Mouse (Mus musculus): Measurements from ENCODE around the gene Apol7b.
A peak's percentile ranks its signal among the peaks of the same experiment; 100 is the strongest.
"Not testable (repeated sequence)": the region's sequence is repeated elsewhere in the genome, so short reads cannot be mapped to it uniquely, and the experiment has no call there.

Gene Apol7b

DNA sequence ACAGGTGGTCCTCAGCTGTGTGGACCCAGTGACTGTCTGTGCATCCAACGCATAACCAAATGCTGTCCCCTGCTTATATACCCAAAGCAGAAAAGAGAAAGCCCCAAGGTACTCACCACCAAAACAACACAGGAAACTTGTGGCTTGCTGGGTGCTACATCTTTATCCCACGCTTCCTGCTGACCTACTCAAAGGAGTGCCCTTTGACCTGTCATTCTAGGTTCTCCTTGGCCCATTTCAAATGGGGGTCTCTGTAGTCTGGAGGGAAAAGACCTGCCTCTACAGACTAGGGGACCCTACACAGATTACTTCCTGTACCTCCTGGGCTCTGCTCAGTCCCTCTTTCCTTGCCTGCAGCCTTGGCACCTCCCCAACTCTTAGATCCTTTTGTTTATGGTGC, at the start of gene Apol7b:
TSS of gene Apol7b (minus strand) at position 101 of the 400 bp plus-strand sequence.
- DNase-seq (ENCODE audit: low read depth): not testable (repeated sequence)

DNA sequence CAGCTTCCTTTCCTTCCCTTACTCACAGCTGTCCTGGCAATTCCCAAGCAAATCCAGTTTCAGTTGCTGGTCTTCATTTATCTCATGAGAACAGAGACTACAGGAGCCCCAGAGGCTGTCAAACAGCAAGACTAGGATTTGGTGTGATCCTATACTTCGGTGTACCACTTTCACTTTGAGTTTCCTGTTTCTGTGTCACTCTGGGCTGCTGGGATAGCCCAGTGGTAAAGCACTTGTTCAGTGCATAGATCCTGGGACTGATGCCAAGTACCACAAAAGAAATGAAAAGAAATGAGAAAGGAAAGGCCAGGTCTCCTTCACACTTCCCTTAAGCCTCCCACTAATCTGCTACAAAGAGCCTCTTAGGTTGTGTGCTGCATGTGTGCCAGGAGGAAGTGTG, 47.4 kb upstream of the Apol7b start:
- DNase-seq (ENCODE audit: low read depth): not testable (repeated sequence)

DNA sequence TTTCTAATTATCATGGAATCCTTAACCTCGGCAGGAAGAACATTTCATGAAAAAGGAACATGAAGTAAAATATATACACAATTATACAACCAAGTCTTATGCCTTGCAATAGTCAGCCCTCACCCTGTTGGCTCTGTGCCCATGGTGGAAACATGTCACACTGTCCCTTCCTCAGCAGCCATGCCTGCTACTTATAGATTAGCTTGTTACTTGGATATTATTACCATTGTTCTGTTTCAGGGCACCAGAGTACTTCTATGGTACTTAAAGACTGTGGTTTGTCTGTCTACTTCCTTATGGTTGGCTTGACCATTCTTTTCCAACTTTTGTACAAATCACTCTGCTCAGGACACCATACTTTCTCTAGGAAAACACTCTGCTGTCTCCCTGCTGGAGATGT, 45.9 kb upstream of the Apol7b start:
- not testable (repeated sequence) for DNase-seq (ENCODE audit: low read depth)

DNA sequence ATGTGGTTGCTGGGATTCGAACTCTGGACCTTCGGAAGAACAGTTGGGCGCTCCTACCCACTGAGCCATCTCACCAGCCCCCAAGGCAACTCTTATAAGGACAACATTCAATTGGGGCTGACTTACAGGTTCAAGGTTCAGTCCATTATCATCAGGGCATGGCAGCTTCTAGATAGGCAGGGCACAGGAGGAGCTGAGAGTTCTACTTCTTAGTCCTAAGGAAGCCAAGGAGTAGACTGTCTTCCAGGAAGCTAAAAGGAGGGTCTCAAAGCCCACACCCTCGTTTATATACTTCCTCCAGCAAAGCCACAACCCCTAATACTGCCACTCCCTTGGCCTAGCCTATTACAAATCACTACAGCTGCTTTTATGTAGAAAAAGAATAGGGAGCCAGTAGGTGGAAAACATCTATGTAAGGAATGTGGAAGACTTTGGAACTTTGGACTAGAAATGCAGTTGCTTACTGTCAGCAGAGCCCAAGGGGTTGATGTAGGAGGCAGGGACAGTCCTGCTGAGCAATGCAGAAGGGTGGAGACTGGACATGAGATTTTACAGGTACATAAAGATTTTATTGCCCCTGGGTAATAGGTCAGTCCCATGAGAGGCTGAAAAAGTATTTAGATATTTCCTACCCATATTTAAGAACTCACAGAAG, 35.0 kb upstream of the Apol7b start:
- DNase-seq (ENCODE audit: low read depth): no peak

DNA sequence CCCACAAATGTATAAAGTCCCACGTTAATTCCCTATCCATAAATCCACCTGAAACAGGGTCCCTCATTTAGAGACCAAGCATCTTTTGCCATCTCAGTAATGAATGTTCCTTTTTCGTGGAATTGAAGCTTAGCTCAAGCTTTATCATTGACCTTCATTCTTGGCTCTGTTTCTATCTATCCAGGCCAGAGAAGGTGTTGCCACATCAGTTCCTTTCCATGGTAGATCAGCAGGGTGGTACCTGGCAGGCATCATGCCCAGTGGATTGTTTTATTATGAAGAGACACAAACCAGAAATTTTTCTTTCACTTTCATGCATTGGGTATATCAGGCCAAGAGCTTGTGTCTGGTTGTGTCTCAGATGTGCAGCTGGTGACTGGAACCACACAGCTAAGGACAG, 29.4 kb upstream of the Apol7b start, which contains the start of gene Apol10a:
TSS of gene Apol10a (plus strand) at position 355 of the 400 bp plus-strand sequence.
- not testable (repeated sequence) for DNase-seq (ENCODE audit: low read depth)

DNA sequence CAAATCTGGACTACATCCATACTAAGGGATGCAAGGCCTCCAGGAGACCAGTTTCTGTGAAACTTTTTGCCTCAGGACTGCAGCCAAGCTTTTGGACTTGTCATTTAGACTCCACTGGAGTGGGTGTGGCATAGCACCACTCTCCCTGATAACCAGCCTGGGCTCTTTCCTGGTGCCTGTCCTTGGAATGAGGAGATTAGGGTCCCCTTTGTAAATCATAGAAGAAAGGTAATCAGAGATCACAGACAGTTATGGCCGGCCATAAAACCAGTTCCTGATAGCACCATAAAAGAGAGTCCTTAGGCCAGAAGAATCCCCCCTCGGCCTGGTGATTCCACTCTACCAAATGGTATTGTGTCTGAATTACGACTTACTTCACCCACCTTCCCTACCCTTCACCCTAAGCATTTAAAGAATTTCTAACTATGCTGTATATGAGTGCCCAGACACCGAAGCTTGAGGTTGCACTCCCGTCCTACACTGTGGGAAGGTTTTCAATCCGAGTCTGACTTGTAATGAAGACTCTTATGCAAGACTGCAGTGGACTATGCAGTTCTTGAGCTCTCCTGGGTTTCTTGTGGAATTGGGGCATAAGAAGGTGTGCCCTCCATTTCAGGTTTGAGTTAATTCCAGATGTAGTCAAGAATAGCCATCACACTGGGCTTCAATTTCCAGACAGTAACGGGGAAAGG, 27.6 kb upstream of the Apol7b start:
- DNase-seq (ENCODE audit: low read depth): not testable (repeated sequence)

DNA sequence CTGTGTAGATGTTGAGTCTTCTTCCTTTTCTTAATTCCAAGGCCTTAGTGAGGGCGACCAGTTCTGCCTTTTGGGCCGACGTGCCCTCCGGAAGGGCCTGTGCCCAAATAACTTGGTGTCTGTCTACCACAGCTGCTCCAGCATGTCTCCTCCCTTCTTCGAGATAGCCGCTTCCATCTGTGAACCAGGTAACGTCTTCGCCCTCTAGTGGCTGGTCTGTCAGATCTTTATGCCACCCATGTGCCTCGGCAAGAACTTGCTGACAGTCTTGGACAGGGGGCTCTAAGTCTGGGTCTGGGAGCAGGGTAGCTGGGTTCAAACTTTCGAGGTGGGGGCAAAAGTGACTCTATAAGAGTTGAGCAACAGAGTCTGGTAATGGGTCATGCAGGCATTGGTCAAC, 2.6 kb upstream of the Apol7b start:
- not testable (repeated sequence) for DNase-seq (ENCODE audit: low read depth)

DNA sequence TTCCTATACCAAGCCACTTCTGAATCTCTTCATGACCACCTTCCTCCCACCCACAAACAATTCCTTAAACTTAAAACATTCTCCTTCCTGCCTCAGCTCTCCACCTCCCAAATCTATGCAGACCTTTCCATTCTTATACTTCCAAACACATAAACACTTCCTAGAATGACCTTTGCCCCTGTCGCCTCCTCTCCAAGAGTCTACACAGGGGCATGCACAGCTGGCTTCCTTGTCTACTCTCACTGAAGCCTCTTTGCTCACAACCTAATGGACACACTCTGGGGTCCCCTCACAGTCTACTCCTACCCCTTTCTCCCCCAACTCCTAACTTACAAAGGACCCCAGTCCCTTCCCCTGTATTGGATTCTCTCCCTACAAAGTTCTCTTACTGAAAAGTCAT, 1.6 kb downstream of the Apol7b start:
- DNase-seq (ENCODE audit: low read depth): not testable (repeated sequence)

DNA sequence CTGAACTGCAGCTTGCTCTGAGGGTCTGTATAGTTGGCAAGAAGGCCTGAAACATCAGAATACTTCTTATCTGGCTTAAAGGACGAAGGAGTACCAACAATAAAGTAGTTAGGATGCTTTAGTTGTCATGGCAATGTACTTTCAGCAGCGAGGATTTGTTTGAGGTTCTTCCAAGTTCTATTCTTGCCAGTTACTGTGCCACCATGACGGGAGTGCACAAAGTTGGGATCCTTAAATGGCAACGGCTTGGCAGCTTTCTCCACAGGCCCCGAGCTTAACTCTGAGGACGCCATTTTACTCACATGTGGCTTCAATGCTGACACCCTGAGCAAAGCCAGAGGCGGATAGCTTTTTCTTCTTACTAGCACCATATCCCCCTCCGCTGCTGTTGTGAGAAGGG, 2.5 kb downstream of the Apol7b start:
- not testable (repeated sequence) for DNase-seq (ENCODE audit: low read depth)

DNA sequence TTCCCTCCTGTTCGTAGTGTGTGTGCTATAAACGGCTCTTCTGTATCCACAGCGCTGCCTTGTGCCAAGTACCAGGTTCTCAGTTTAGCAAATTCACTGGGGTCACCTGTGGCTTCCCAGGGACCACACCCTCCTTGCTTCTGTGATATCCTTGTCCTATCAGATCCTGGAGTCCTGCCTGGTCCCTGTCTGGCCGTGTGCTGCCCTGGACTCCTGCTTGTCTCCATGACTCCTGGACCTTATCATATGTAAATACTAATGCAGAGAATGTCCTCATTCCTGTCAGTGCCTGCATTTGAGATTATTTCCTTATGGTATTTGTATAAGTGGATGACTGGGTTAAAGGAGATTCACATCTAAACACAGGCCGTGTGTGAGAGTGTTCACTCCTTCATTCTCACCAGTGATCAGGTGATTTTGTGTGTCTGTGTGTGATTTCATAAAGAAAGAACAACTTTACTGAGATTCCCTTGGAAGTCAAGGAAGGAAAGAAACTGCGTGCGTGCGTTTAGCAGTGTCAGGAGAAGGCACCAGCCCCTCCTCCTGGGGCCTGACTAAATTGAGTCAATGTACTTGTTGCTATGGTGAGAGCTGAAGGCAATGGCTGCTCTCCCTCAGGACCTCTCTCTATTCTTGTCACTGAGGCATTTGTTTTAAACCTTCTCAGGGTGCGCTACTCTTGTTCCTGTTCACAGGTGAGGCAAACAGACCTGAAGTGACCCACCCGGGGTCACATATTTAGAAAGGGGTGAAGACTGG, 18.4 kb downstream of the Apol7b start:
- DNase-seq (ENCODE audit: low read depth): not testable (repeated sequence)

DNA sequence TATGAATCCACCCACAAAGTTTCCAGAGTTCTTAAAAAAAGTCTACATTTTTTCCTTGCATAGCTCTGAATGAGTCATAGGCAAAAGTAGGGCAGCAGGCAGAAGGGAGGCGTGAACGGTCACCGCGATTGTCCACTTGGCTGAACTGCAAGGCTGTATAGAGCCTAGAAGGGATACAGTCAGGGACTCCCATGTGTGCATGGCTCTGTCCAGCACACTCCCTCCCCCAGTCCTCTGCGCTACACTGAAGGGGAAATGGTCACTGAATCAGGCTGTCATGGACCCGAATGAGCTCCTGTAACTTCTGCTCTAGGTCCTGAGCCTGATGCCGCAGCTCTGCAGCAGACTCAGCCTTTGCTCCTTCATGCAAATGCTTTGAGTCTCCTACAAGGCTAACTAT, 24.4 kb downstream of the Apol7b start:
- not testable (repeated sequence) for DNase-seq (ENCODE audit: low read depth)

DNA sequence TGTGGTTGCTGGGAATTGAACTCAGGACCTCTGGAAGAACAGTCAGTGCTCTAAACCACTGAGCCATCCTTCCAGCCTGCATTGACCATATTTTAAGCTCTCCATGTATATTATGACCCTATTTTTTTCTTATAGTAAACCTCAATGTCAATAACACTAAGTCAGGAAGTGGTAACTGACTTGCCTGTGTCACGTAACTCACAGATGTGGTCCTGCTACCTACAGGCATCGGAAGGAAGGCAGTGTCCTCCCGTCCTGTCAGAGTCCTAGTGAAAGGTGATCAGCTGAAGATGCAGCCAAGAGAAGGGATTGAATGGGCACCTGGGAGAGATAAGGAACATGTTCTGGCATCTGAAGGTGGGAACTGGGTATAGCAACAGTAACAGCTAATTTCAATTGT, 27.6 kb downstream of the Apol7b start:
- DNase-seq (ENCODE audit: low read depth): not testable (repeated sequence)

DNA sequence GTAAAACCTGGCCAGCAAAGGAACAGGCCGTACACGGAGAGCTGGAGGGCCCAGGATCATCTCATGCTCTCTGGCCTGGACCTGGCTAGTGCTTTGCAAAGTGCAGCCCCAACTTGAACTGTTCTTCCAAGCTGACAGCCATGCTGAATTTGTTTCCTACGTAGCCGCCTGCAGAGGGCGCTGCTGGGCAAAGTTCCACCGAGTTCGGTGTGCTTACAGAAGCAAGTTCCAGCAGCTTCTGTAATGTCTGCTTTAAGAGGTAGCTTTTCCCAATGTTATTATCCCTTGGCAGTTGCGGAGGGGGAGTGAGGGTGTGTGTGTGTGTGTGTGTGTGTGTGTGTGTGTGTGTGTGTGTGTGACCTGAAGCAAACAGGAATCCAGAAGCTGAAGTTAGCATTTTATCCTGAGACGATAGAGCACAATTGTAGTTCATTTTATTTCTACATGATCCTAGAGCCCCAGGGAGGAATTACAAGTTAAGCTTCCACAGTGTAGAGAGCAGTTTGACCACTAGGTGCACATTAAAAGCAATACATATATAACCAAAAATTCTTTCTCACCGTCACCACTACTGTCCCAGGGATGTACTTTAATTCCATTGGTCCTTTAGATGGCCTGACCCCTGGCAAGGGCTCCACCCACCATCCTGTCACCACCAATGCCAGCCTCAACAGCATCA, 30.5 kb downstream of the Apol7b start:
- not testable (repeated sequence) for DNase-seq (ENCODE audit: low read depth)

DNA sequence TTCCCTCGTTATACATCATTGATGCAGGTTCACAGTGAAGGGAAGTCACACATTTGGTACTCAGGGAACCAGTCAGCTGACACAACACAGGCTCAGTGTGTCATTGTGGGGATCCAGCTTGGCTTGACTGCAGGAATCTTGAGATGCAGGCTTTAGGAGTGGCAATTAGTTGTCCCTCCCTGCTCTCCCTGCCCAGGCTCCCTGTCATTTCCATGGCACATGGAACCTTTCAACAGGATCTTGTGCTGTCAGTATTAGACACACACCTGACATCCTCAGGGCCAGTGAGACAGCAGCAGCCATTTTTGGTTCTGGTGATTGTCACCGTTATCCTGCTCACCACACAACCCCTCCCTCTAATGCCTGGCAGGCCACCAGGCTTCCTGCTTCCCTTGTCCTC, 31.6 kb downstream of the Apol7b start:
- DNase-seq (ENCODE audit: low read depth): not testable (repeated sequence)

DNA sequence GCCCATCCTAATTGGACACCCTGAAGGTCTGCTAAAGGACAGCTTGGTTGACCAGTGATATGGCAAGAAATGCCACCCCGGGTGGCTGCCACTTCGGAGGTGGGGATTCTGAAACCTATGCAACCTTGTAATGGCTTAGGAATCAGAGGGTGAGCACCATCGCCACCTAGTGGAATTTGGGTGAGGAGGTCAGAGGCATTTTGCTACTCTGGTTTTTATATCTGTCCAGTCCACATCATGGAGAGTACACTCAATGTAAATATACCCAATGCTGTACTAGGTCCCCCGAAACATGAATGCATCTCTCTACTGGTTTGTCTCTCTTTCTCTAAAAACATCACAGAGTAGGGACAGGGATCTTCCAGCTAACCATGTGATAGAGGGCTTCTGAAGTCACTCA, 34.6 kb downstream of the Apol7b start:
- not testable (repeated sequence) for DNase-seq (ENCODE audit: low read depth)

DNA sequence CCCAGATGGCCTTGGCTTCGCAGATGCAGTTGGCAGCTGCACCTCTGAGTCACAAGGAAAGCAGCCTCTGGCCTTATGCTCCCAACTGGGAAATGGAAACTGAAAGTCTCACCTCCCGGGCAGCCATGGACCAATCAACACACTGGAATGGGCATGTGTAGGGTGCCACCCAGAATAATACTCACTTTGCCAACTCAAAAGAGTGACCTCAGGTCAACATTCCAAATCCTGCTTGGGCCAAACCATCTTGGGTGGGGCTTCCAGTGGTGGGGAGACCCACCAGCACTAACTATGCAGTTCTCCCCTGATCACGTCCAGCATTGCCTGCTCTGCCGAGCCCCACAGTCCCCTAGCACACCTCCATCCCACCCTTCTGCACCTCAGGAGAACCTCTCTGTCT, 36.3 kb downstream of the Apol7b start, which contains the start of gene Apol9a:
TSS of gene Apol9a (minus strand) at position 101 of the 400 bp plus-strand sequence.
- DNase-seq (ENCODE audit: low read depth): not testable (repeated sequence)

DNA sequence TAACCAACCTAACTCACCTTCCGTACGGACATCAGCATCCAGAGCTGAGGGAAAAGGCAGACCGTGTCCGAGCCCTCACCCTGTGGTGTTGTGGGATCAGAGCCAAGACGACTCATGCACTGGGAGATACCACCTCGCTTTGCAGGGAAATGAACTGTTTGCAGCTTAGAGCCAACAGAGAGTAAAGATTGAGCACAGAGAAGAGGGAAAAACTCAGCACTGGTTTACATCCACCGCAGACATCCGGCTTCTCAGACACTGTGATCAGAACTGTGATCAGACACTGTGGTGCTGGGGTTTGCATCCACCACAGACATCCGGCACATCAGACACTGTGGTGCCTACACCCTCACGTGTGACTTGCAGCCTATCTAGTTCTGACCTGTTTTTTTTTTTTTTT, 40.9 kb downstream of the Apol7b start:
- not testable (repeated sequence) for DNase-seq (ENCODE audit: low read depth)

DNA sequence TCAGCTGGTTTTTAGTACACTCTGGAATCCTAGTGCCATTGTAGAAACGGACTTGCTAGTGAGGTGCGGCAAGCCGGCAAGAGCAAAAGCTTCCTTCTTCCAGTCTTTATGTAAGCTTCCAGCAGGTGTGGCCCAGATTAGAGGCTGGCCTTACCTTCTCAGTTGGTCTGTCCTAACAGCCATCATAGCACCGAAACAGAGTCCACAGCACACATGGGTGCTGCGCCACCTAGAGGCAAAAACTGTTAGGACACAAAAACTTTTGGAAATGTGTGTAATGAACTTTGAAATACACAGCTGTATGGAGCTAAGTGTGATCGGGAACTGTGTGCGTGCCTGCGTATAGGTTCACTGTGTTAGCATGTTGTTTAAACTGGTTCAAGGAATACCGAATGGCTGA, 48.3 kb downstream of the Apol7b start, which contains the start of gene Apol7a:
TSS of gene Apol7a (minus strand) at position 84 of the 400 bp plus-strand sequence.
- DNase-seq (ENCODE audit: low read depth): peak; percentile 4

DNA sequence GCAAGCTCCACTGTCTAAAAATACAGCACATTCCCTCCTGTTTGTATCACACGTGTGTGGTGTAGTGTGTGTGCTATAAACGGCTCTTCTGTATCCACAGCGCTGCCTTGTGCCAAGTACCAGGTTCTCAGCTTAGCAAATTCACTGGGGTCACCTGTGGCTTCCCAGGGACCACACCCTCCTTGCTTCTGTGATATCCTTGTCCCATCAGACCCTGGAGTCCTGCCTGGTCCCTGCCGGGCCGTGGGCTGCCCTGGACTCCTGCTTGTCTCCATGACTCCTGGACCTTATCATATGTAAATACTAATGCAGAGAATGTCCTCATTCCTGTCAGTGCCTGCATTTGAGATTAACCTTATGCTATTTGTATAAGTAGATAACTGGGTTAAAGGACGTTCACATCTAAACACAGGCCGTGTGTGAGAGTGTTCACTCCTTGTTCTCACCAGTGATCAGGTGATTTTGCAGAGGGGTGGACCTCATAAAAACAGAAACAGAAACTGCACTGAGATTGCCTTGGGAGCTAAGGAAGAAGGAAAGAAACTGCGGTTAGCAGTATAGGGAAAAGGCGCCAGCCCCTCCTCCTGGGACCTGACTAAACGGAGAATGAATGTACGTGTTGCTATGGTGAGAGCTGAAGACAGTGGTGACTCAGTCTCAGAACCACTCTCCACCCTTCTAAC, 49.7 kb downstream of the Apol7b start:
- not testable (repeated sequence) for DNase-seq (ENCODE audit: low read depth)

DNA sequence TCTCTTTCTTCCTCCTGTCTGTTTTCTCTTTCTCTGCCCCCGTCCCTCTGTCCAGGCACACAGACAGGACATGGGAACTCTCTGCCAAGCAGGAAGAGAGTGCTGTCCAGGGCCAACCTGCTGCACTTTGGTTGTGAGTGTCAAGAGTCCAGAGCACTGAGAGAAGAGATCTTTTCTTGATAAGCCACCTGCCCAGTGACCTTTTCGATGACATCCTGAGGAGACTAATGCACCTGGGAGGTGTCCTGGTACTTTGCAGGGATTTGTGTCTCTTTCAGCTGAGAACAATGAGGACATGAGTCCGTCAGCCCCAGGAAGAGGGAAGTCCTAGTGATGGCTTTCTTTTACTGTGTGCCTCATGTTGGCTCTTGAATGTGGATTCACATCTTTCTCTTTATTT, 53.5 kb downstream of the Apol7b start:
- not testable (repeated sequence) for DNase-seq (ENCODE audit: low read depth)

DNA sequence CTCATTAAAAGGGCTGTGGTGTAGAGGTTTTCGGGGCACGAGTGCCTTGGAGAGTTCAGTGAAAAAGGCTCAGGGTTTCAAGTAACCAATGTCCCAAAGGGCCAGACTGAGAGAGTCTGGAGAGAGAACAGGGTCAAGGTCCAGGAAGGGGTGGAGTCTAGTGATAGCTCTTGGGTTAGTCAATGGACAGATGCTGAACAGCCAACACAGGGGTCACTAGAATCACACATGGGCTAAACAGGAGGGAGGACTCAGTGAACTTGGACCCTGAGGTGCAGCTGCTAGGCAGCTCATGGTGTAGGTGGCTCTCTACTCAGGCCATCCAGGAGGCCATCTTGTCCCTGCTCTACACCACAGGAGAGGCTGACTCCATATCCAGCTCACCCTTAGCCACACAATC, 59.8 kb downstream of the Apol7b start:
- no peak for DNase-seq (ENCODE audit: low read depth)

Data from c-Kit-positive CD71-positive TER-119-negative erythroid progenitor cells, embryonic 14.5 days (primary cell).